Mouse (Mus musculus) v-Abl transformed pro-B cells (cell line): ENCODE measurements at regions not wholly inside any gene's neighbourhood (a gene's known extent, or its start where the extent isn't known, plus 50 kb on each side); places are given as distances from the start of the nearest gene placed in this dataset.

Experiments used
- in situ Hi-C, 2 experiments: fragments of 400-800 bp; cut with MboI; formaldehyde crosslinking; loops; one replicate each; pipeline ENCODE4 v1.15.1; 2025; ENCODE audit not compliant: unreplicated experiment in 2 of 2

DNA sequence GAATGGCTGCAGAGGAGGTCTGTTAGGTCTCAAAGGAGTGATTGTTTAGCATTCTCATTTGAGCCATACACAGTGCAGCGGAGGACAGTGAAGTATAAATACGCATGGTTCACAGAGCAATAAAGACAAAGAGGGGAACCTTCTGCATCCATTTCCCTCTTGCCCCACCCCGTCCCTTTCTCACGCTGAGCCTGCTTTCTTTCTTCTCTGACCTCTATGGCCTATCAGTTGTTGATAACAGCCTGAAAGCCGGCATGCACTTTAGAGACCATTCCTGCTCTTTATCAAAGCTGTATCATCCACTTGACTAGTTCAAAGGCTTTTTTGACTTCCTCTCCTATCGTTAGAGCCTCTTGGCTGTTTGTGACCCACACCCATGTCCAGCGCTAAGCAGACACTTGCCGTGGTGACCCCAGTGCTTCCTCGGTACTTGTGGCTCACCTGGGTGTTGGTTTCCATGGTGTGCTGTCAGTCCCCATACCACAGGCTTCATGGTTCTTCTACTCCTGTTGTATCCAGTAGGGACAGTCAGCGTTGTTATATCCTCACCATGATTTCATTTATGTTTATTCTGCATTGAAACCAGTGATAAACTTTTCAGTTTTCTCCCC is 161.3 kb downstream of the Slc30a10 start:
- in situ Hi-C loops = no loop called here

DNA sequence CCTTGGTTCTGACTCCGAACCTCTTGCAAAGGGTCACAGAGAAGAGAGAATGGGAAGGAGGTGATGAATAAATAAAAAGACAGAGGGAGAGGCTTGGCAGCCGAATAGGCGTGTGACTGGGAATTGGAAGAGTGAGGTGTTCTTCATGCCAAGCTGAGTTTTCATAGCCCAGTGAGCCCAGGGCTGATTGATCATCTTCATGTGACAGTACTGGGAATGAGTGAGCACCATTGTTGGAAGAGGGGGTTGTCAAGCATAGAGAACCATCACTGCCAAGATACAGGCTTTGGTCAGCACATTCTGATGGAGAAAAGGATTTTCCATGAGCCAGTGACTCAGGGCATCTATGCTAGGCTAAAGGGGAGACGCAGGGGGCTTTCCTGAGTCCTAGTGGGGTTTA is 163.0 kb downstream of the Slc30a10 start:
- in situ Hi-C loops = no loop called here

DNA sequence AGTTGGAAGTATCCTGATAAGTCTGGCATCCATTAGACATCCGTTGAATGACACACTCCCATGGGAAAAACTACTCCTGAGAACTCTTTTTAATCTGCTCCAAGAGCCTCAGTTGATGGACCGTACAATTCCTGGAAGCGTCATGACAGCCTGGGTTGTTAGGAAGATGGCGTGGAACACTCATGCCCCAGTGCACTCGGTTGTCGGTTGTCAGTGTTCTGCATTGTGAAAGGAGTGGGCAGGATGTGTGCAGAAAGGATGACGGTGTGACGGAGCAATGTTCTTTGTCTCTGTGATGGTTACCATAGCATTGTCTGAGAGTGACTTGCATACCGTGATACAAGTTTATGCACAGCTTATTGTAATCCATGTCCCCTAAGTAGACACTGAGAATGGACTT is 164.4 kb downstream of the Slc30a10 start:
- in situ Hi-C loops = no loop called here

DNA sequence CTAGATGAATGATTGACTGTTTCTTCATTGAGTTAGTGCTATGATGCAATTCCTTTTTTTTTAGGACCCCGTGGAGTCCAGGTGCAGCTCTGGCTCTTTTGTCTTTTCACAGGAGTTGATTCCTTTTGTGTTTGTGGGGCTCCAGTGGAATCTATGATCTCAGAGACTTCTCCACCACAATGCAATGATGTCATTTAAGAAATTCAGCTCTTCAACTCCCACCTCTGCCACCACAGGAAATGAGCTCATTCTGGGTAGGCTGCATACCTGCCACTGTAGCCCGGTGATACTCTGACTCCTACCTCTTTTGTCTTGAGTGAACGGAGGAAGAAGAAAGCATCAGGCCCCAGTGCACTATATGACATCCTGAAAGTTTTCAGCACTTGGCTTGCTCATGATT is 173.8 kb downstream of the Slc30a10 start:
- in situ Hi-C loops = no loop called here

DNA sequence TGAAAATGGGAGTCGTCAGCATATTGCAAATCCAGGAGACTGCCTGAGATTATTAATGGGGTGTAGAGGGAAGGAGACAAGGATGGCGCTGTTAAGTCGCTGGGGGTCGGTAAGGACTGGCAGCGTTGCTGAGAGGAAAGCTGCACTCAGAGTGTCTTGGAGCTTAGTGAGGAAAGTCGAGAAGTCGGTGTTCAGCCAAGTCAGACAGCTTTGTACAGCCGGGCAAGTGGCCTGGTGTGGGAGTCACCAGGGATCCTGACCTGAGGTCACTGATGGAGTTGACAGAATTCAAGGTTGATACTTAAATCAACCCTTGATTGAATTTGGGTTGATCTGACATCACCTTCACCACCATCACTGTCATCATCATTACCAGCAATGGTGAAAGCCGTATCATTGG is 175.3 kb downstream of the Slc30a10 start:
- in situ Hi-C loops = no loop called here

DNA sequence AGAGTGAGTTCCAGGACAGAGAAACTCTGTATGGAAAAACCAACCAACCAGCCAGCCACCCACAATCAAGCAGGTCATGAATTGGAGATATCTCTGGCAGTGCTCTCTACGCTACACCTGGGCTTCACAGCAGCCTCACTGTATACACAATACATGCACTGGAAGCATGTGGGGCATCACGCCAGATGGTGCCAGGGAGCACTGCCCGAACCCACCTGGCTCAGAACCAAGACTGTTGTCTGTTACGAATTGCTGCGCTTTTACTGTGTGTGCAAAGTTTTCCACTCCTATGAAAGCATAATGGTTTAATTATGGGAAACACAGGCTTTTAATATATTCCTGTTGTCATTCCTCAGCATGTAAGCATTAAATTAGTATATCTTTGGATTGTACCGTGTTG is 184.0 kb downstream of the Slc30a10 start:
- in situ Hi-C loops = no loop called here

DNA sequence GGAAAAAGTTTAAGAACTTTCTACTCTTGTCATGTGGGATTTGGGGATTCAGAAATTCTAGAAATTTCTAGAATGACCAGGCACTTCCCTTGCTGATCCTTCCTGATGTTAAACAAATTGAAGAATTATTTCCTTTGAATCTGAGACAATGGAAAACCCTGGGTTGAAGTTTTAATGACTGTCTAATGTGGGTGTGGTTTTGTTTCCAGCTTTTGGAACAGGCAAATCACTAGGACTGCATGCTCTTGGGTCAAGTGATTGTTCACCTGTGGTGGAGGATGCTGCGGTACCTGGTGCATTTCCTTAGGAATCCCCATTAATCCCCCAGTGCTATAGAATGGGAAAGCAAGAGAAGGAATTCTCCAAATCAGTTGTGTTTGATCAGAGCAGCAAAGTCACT is 184.8 kb downstream of the Slc30a10 start:
- in situ Hi-C loops = no loop called here

DNA sequence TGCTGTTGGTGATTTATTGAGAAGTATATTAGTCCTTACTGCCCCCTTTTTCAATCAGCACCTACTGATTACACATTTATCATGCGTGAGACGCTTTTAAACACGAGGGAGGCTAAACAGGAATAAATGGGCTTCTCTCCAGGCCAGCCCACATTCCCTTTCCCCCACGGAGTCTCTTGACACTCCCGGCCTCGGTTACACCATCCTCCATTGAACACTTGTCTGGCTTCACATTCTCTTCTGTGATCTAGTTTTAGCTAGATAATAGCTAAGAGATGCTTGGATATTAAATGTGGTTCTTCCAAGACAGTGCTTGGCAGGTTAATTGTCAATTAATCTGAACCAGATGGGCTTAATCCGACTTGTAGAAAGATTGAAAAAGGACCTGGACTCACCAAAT is 189.4 kb downstream of the Slc30a10 start:
- in situ Hi-C loops = no loop called here

DNA sequence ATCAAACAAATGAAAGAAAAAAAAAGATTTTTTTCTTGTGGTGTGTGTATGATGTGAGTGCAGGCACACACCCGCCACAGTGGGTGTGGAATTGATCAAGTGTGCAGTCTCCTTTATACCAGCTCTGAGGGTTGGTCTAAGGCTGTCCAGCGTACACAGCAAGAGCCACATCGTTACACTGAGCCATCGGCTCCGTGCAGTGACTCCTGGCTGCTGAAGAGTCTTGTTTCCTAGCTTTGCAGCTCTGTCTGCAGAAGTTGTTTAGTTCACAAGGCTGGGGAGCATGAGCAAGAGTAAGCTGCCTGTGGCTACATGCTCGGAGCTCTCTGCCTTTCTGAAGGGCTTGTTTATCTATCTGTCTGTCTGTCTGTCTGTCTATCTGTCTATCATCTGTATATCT is 193.5 kb downstream of the Slc30a10 start:
- in situ Hi-C loops = no loop called here

DNA sequence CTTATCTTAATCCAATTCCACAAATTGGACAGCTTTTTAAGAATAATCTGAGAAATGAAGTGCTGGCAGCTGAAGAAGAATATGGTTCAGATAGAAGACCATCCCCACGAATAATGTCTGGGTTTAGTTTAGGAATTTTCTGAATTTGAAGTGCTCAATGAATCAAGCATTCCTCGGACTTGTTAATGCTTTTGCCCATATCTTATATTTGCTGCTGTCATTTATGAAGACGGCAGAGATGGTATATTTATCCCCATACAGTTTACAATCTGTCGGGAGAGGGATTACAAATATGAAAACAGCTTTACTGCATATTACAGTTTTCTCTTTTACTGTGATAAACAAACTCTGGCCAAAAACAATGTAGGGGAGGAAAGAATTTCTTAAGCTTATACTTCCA is 194.3 kb downstream of the Slc30a10 start:
- in situ Hi-C loops = no loop called here

DNA sequence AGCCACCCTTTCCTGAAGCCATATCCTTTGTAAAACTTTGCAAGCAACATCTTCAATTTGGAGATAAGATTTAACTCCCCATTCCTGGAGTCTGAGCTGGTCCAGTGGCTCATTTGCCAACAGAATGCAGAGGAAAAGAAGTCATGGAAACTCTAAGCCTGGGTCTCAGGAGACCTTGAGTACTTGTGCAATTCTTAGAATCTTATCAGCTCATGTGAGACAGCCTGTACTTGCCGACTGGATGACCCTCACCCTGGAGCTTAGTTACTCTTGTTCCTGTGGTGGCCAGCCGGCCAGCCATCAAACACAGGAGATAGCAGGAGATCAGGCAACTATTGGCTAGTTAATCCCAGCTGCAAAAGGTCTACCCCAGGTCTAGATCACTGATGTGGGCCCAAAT is 196.3 kb downstream of the Slc30a10 start:
- in situ Hi-C loops = no loop called here

DNA sequence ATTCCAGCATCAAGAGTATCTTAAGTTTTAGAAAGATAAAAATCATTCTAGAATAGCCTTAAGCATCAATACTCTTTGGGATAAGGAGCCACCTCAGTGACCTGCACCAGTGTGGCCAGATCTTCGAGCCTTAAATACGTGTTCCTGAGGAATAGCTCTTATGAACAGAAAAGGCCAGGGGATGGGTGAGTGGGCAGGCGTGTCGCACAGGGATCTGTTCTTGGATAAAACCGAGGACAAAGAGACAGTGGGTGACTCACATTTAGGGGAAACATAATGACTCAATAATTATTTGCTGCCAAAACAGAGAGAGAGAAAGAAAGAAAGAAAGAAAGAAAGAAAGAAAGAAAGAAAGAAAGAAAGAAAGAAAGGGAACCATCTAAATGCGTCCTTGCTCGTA is 200.4 kb downstream of the Slc30a10 start:
- in situ Hi-C loops = no loop called here

DNA sequence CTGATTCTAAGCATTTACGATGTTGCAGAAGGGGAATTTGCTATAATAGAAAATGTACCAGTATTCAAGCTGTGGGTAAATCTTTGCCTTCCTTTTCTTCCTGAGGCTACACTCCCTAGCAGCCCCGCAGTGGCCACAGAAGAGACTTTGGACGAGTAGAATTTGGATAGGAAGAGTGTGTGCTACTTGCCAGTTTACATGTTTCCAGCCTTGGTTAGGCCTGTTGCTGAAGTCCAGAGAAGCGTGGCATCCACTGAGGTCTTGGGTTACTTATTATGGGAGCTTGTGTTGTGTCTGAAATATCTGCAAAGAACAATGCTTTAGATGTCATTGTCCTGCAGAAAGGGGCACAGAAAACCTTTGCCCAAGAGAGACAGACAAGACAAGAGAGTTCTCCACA is 200.8 kb downstream of the Slc30a10 start:
- in situ Hi-C loops = no loop called here

DNA sequence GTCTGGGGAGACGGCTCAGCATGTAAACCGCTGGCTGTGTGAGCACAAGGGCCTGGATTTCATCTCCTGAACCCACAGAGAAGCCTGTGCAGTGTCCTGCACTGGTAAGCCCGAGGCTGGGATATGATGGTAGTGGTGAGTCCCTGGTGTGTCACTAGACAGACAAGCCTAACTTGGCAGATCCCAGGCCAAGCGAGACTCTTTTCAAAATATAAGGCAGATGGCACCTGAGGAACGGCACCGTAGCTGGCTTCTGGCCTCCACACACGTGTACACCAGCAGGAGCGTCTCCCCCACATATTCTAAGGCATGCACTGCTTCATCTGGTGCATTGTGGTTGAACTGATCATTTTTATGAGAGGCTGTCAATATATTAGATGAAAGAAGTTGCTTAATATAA is 202.6 kb downstream of the Slc30a10 start:
- in situ Hi-C loops = no loop called here

DNA sequence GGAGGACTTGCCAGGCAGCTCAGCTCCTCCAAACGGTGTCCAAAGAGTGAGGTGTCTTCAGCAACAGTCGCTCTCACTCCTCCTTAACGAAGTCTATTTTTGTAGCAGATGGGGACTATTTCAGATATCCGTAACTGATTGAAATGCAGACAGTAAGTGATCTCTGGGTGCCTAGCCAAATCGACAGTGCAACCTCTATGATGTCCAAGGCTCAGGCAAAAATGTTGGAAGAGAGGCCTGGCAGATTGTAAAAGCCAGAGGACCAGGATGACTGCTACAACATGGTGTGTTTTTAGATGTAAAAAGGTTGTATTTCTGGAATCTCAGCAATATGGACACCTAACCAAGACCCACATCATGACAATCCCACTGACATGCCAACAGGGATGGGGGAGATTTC is 204.8 kb downstream of the Slc30a10 start:
- in situ Hi-C loops = no loop called here

DNA sequence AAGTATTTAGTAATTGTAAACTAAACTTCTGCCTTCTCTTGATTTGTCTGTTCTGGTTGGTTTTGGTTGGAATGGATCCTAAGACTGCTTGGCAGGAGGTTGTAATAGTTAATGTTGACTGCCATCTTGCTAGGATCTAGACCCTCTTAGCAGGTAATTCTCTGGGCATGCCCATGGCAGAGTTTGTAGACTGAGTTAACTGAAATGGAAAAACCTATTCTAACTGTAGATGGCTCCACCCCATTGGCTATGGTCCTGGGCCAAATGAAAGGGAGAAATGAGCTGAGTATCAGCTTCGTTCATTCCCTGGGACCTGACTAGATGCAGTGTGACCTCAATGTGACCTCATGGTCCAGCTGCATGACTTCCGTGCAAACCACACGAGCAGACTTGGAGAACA is 207.7 kb downstream of the Slc30a10 start:
- in situ Hi-C loops = no loop called here

DNA sequence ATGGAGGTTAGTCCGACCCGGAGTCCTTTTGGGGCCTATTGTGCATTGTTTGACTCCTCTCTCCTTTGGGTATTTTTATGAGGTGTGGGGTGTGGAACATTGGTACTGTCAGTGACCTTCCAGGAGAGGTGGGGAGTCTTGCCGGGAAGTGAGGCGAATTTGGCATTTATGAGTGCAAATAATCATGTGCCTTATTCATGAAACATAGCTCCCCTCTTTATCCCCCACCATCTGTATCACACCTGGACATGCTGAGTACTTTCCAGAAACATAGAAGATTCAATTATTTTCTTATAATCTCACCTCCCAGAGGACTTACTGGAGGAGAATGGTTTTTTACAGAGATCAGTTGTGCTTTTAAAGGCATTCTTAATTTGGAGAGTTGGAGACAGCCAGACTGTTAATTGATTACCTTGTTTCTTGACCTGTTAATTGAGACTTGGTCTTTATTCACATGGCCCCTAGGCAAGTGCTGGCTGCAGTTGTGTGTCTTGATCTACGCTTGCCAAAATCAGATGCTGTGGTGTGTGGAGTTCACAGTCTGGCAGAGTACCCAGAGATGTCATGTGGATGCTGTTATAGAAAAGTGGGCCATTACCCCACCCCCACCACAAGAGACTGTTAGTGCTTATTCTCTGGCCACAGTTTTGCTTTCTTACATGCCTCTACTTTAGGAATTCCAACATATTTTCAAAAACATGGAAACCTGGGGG is 215.5 kb downstream of the Slc30a10 start:
- in situ Hi-C loops = no loop called here

DNA sequence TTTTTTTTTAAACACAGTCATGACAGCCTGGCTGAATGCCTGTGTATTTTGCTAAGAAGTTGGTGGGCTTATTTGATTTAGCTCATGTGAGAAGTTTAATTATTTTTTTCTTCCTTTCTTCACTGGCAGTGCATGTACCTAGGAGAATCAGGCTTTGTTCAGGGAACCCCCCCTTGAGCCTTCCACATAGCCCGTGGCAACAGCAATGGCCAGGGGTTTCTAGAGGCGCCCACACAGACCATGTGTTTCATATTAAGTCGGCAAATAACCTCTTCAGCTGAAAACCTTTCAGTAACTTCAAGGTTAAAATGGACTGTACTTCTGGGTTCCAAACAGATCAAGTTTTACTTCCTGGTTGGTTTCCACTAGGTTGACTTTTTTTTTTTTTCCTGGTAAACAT is 218.3 kb downstream of the Slc30a10 start:
- in situ Hi-C loops = no loop called here

DNA sequence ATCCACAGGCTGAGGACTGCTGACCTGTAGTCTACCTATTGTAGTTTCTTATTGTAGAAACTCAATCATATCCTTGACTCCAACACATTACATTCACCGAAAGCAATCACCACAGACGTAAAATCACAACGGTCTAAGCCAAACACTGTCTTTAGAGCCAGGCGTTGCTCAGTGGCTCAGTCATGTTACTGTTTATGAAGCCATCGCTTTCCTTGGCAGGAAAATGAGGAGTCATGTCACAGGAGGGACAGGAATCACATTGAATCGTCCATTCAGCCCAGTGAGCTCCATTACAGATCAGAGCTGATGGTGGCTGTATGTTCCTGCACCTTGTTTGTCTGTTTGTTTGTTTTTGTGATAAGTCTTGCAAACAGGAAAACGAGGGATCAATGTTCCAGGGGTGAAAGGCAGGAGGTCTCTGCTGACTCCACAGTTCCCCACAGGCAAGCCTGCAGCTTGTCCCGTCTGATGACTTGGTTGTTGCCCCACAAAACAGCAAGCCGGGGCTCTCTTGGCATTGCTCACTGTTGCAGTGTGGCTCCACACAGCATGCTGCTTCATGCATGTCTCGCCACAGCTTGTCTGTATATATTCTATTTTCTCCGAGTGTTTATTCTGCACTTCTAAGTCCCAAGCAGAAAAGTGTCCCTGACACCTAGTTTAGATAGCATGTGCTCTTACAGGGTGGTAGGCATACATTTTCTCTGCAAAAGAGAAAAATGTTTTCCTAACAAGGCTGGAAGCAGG is 221.2 kb downstream of the Slc30a10 start:
- in situ Hi-C loops = loop anchor here (5.0 kb wide), 1 partner anchor 1046 kb away; no protein-coding TSS in a partner anchor

DNA sequence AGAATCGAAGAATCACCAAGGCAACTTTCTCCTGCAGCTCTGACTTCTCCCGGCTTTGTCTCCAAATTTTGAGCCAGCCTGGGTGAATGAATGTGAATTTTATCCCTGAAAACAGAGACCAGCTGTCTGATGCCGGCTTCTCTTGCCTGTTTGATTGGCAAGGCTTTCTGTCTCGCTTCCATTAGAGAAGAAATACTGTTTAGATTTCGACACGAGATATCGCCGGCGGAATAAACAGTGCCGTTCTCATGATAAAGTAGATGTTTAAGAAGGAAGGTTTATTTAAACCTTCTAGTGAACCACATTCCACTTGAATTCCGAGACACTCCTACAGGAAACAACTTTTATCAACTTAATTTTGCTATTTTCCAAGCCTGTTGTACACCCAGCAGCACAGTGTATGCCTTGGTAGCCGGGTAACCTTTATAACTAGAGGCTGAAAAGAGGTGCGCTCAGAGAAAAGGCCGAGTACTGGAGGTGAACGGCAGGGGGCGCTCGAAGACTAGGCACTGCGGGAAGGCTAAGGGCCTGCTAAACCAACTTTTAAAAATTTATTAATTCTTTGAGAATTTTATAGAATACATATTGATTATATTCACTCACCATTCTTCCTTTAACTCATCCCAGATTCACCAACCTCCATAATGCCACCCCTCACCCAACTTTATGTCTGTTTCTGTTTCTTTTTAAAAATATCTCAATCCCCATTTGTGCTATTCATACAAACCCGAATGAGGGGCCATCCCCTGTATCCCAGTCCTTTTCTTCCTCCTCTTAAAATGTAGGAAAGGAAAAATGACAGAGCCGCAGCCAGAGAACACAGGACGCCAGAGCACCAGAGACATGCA is 227.2 kb downstream of the Slc30a10 start:
- in situ Hi-C loops = no loop called here

DNA sequence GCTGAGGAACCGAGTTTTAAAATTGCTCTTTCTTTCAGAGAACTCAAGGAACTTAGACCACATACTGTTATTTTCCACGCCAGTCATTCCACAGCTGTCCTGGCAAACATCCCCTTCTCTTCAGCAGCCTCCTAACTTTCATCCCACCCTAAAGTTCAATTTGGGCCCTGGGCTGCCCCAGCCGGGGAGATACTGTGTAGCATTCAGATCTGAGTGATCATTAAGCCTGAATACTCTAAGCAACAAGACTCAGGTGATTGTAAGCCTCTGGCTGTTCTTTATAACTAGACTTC is 227.8 kb downstream of the Slc30a10 start:
- in situ Hi-C loops = no loop called here
